Mouse (Mus musculus) stomach, postnatal 0 days (tissue): ENCODE measurements around the gene Acd. TPM values are rescaled to one million over a fixed set of nuclear protein-coding genes. Genes with fewer than 3 reads are reported as not detected.

Source experiments
- ATAC-seq: fragments of 200-750 bp; cut with Nextera tagmentation; 2 replicates; pipeline ENCODE4 v1.8.0; 2017; ENCODE audit not compliant: low FRiP score, low TSS enrichment
- DNase-seq: peaks from one replicate; pipeline ENCODE4 v3.0.0-alpha.2; 2016; ENCODE audit warnings: low spot score
- H3K27ac ChIP-seq: fragments of 300-500 bp; sonication (generic); replicated peaks from 2 replicates; pipeline ENCODE4 v1.5.1; 2014; ENCODE audit warnings: mild to moderate bottlenecking, control low read depth
- H3K27me3 ChIP-seq: fragments of 300-500 bp; sonication (generic); 2 replicates; pipeline ENCODE4 v1.6.1; 2014; ENCODE audit warnings: low read length; ENCODE audit not compliant: control insufficient read depth, insufficient read depth
- H3K36me3 ChIP-seq: fragments of 300-500 bp; sonication (generic); 2 replicates; pipeline ENCODE4 v1.6.1; 2014; ENCODE audit warnings: low read length, mixed read lengths; ENCODE audit not compliant: control insufficient read depth, insufficient read depth
- H3K4me1 ChIP-seq: fragments of 300-500 bp; sonication (generic); replicated peaks from 2 replicates; pipeline ENCODE4 v1.6.1; 2014; ENCODE audit warnings: antibody characterized with exemption; ENCODE audit not compliant: control insufficient read depth, insufficient read depth
- H3K4me2 ChIP-seq: fragments of 300-500 bp; sonication (generic); replicated peaks from 2 replicates; pipeline ENCODE4 v1.6.1; 2014; ENCODE audit warnings: low read depth, mild to moderate bottlenecking, control low read depth, moderate library complexity
- H3K4me3 ChIP-seq: fragments of 300-500 bp; sonication (generic); 2 replicates; pipeline ENCODE4 v1.5.1; 2014; ENCODE audit warnings: low read depth, low read length, control low read depth
- H3K9ac ChIP-seq: fragments of 300-500 bp; sonication (generic); 2 replicates; pipeline ENCODE4 v1.6.1; 2014; ENCODE audit warnings: mild to moderate bottlenecking, low read length, control low read depth, mixed read lengths
- H3K9me3 ChIP-seq: fragments of 300-500 bp; sonication (generic); 2 replicates; pipeline ENCODE4 v1.6.1; 2016; ENCODE audit warnings: low read length; ENCODE audit not compliant: control insufficient read depth
- CTCF ChIP-seq: IDR thresholded peaks from 2 replicates; pipeline ENCODE4 v1.5.1; 2016; ENCODE audit warnings: antibody characterized with exemption, low read depth, mild to moderate bottlenecking, moderate library complexity
- EP300 ChIP-seq: optimal IDR thresholded peaks from 2 replicates; pipeline ENCODE3; 2016; ENCODE audit warnings: antibody characterized with exemption
- WGBS: fragments of 180-500 bp; shearing (Covaris S2); extraction: QIAGEN DNeasy Blood & Tissue Kit; methylation state at CpG from one replicate; pipeline ENCODE4 v1.1.7; 2014; 5-methylcytosine and 5-hydroxymethylcytosine counted together
- polyA plus RNA-seq: library from polyadenylated mRNA; unstranded; fragments of >200 nt; fragmentation: Nextera tagmentation; extraction: Ambion mirVana; gene quantifications from 2 replicates; pipeline ENCODE4 v1.2.1, GENCODE M21; 2015

Acd gene
- polyA plus RNA-seq, 1 experiment from 2014 or later, result 26.7 TPM

DNA sequence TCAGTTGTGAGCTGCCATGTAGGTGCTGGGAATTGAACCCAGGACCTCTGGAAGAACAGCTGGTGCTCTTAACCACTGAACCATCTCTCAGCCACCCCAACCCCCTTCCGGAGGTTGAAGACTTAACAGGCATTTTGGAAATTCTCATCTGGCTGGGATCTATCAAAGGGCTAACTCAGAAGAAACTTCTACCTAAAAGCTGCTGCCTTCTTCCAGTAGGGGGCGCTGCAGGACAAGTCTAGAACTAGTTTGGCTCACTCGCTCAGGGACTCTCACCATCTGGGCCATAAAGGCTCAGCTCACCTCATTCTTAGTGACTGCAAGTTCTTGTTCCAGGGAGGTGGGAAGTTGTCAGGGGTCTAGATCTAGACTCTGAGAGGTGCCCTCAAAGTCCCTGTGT, 13.2 kb upstream of the Acd start:
- peak; percentile 63 for ATAC-seq
- H3K4me3 ChIP-seq, result no peak overlapping the region
- no peaks in the 10 kb centered on the region for H3K27me3 ChIP-seq
- no peaks in the 10 kb centered on the region for H3K4me1 ChIP-seq
- H3K4me2 ChIP-seq, result no peak overlapping the region
- no peaks in the 10 kb centered on the region for H3K9me3 ChIP-seq
- peak; percentile 89 for DNase-seq
- peaks cover 5% of the 10 kb centered on the region; the same call in 1 of the 2 replicates for H3K36me3 ChIP-seq
- WGBS, result 4% methylated on average over 3 of the region's 3 CpGs
- peak; percentile 92 for TF ChIP-seq CTCF
- no peak for TF ChIP-seq EP300
- peak overlapping the region; percentile 84 for H3K27ac ChIP-seq
- H3K9ac ChIP-seq, result no peak overlapping the region

GRCm38 (mm10) chr8:105712286-105712685, 11.4 kb upstream of the Acd start:
- WGBS, result 82% methylated on average over 3 of the region's 3 CpGs

DNA sequence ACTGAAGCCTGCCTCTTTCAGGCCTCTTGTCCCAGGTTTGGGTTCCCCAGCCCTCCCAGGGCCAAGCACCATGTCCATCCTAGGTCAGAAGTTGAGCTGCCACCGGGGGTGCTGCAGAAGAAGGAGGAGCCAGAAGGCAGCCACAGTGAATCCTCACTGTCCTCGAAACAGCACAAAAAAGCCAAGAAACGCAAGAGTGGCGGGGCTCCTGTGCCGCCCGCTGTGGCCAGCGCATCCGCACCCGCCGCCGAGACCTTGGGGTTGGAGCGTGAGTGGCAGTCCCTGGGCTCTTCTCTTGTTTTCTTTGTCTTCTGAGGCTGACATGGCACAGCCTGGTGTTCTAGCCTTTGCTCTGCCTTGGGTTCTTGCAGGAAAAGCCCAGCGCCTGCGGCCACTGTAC, 8.4 kb upstream of the Acd start:
- Histone ChIP-seq H3K27me3 (no peaks in the 10 kb centered on the region), H3K9me3 (no peaks in the 10 kb centered on the region), H3K4me2 (no peak overlapping the region), H3K27ac (no peak overlapping the region), H3K9ac (no peak overlapping the region), H3K4me1 (no peaks in the 10 kb centered on the region), H3K4me3 (no peak overlapping the region), H3K36me3 (peaks cover 1% of the 10 kb centered on the region; the same call in 1 of the 2 replicates)
- DNase-seq (no peak), ATAC-seq (no peak)
- 77% methylated on average over 13 of the region's 14 CpGs for WGBS
- TF ChIP-seq EP300, result no peak
- TF ChIP-seq CTCF, result no peak

More at GRCm38 (mm10) chr8:105712286-105712685, 11.4 kb upstream of the Acd start:
- Histone ChIP-seq H3K4me3 (no peak overlapping the region), H3K9ac (no peak overlapping the region), H3K27me3 (no peaks in the 10 kb centered on the region), H3K36me3 (peaks cover 4% of the 10 kb centered on the region; the same call in 1 of the 2 replicates), H3K9me3 (no peaks in the 10 kb centered on the region), H3K4me1 (no peaks in the 10 kb centered on the region), H3K27ac (no peak overlapping the region), H3K4me2 (no peak overlapping the region)
- no peak for DNase-seq
- no peak for ATAC-seq
- TF ChIP-seq EP300 (no peak), CTCF (no peak)

DNA sequence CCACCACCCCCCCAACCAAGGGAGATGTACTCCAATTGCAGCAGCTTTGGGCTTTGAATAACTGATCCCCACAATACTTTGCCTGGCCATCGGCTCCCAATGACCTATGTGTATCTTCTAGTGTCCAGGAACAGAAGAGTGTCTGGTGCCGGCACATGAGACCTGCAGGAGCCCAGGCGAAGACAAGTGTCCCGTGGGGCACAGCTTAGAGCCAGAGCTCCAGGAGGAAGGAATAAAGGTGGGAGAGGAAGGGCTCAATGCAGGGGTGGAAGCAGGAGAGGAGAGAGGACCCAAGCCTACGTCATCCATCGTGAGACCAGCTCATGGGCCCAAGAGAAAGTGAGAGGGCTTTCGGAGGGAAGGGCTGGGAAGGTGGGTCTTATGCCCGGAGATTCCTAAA, 7.8 kb upstream of the Acd start:
- no peaks in the 10 kb centered on the region for H3K9me3 ChIP-seq
- H3K36me3 ChIP-seq, result peaks cover 4% of the 10 kb centered on the region; the same call in 1 of the 2 replicates
- DNase-seq (no peak), ATAC-seq (no peak)
- no peak overlapping the region for H3K9ac ChIP-seq
- no peak overlapping the region for H3K27ac ChIP-seq
- WGBS, result 90% methylated on average over 8 of the region's 8 CpGs
- TF ChIP-seq EP300 (no peak), CTCF (no peak)
- no peak overlapping the region for H3K4me2 ChIP-seq
- no peaks in the 10 kb centered on the region for H3K27me3 ChIP-seq
- no peaks in the 10 kb centered on the region for H3K4me1 ChIP-seq
- no peak overlapping the region for H3K4me3 ChIP-seq

GRCm38 (mm10) chr8:105707498-105708403, 6.8 kb upstream of the Acd start, which contains the start of the genes 4933405L10Rik and Enkd1:
Gene 4933405L10Rik (plus strand): TSS chr8:105707655.
Gene Enkd1 (minus strand): TSS chr8:105708210.
- Histone ChIP-seq H3K9ac (peak within 1 kb of the TSS; percentile 63), H3K27ac (no peak within 1 kb of the TSS), H3K4me1 (no peaks in the 10 kb centered on the region), H3K36me3 (peaks cover 8% of the 10 kb centered on the region), H3K4me2 (peak within 1 kb of the TSS; percentile 97), H3K27me3 (no peaks in the 10 kb centered on the region), H3K9me3 (no peaks in the 10 kb centered on the region), H3K4me3 (peak within 1 kb of the TSS; percentile 76)
- TF ChIP-seq CTCF (no peak), EP300 (no peak)
- 1% methylated on average over 54 of the region's 55 CpGs for WGBS
- ATAC-seq (peak; percentile 73), DNase-seq (peak; percentile 84)

- Histone ChIP-seq H3K4me2 (no peak overlapping the region), H3K4me1 (peaks cover 3% of the 10 kb centered on the region; the same call in 1 of the 2 replicates), H3K27me3 (no peaks in the 10 kb centered on the region), H3K36me3 (peaks cover 8% of the 10 kb centered on the region), H3K9ac (no peak overlapping the region), H3K27ac (no peak overlapping the region), H3K4me3 (no peak overlapping the region), H3K9me3 (no peaks in the 10 kb centered on the region)
- 81% methylated on average over 12 of the region's 12 CpGs for WGBS
- no peak for ATAC-seq
- TF ChIP-seq EP300 (no peak), CTCF (no peak)
- DNase-seq, result no peak
Measured at GRCm38 (mm10) chr8:105706426-105706825, 5.5 kb upstream of the Acd start.
